Mouse (Mus musculus): ENCODE data around the gene Gatd1. TPM values are rescaled to one million over a fixed set of nuclear protein-coding genes. Genes with fewer than 3 reads are reported as not detected.
"Not testable (repeated sequence)": the region's sequence is repeated elsewhere in the genome, so short reads cannot be mapped to it uniquely, and the experiment has no call there.

The Gatd1 gene
- polyA plus RNA-seq, 1 experiment from 2014 or later: 68.5 TPM

- Histone ChIP-seq H3K4me3 (no peak overlapping the region), H3K9ac (no peak overlapping the region), H3K36me3 (no peaks in the 10 kb centered on the region), H3K4me1 (no peaks in the 10 kb centered on the region), H3K9me3 (no peaks in the 10 kb centered on the region), H3K4me2 (replicated peaks) (no peak overlapping the region), H3K27ac (no peak overlapping the region), H3K27me3 (no peaks in the 10 kb centered on the region)
- ATAC-seq (ENCODE audit: insufficient number of reproducible peaks, insufficient read depth, low FRiP score, low TSS enrichment): no peak
- 76% methylated on average over 7 of the region's 7 CpGs for WGBS
These were observed 5.0 kb upstream of the Gatd1 start for GRCm38 (mm10) chr7:141418970-141419369.

- no peaks in the 10 kb centered on the region for H3K9me3 ChIP-seq
- H3K4me2 ChIP-seq (replicated peaks): no peak overlapping the region
- WGBS: 67% methylated on average over 8 of the region's 8 CpGs
- H3K27me3 ChIP-seq: no peaks in the 10 kb centered on the region
- H3K9ac ChIP-seq: no peak overlapping the region
- no peak overlapping the region for H3K4me3 ChIP-seq
- H3K4me1 ChIP-seq: peaks cover 3% of the 10 kb centered on the region; the same call in 1 of the 2 replicates
- ATAC-seq (ENCODE audit: insufficient number of reproducible peaks, insufficient read depth, low FRiP score, low TSS enrichment): no peak
- H3K27ac ChIP-seq: no peak overlapping the region
- no peaks in the 10 kb centered on the region for H3K36me3 ChIP-seq
These were observed 4.1 kb upstream of the Gatd1 start for GRCm38 (mm10) chr7:141417731-141418681.

GRCm38 (mm10) chr7:141416144-141416841, 2.4 kb upstream of the Gatd1 start:
- Histone ChIP-seq H3K9ac (no peak overlapping the region), H3K4me1 (peaks cover 6% of the 10 kb centered on the region; the same call in 1 of the 2 replicates), H3K27me3 (no peaks in the 10 kb centered on the region), H3K27ac (no peak overlapping the region), H3K4me2 (replicated peaks) (no peak overlapping the region), H3K4me3 (no peak overlapping the region), H3K36me3 (no peaks in the 10 kb centered on the region), H3K9me3 (no peaks in the 10 kb centered on the region)
- ATAC-seq (ENCODE audit: insufficient number of reproducible peaks, insufficient read depth, low FRiP score, low TSS enrichment): no peak
- 83% methylated on average over 6 of the region's 6 CpGs for WGBS

- peak overlapping the region; percentile 82 for H3K9ac ChIP-seq
- ATAC-seq (ENCODE audit: insufficient number of reproducible peaks, insufficient read depth, low FRiP score, low TSS enrichment): peak; percentile 1; the same call in 1 of the 2 replicates
- H3K36me3 ChIP-seq: peaks cover 25% of the 10 kb centered on the region
- peak overlapping the region; percentile 72 for H3K4me2 ChIP-seq (replicated peaks)
- no peaks in the 10 kb centered on the region for H3K9me3 ChIP-seq
- peak overlapping the region; percentile 72 for H3K27ac ChIP-seq
- 5% methylated on average over 16 of the region's 16 CpGs for WGBS
- no peaks in the 10 kb centered on the region for H3K27me3 ChIP-seq
- peaks cover 11% of the 10 kb centered on the region for H3K4me1 ChIP-seq
- H3K4me3 ChIP-seq: peak overlapping the region; percentile 57
These were observed 605 bp downstream of the Gatd1 start for GRCm38 (mm10) chr7:141413331-141413730.

GRCm38 (mm10) chr7:141411667-141412066, 2.3 kb downstream of the Gatd1 start:
- H3K36me3 ChIP-seq: peaks cover 34% of the 10 kb centered on the region
- no peaks in the 10 kb centered on the region for H3K27me3 ChIP-seq
- WGBS: 80% methylated on average over 1 of the region's 1 CpGs
- peaks cover 11% of the 10 kb centered on the region for H3K4me1 ChIP-seq
- H3K9ac ChIP-seq: no peak overlapping the region
- H3K4me3 ChIP-seq: no peak overlapping the region
- no peak overlapping the region for H3K4me2 ChIP-seq (replicated peaks)
- no peaks in the 10 kb centered on the region for H3K9me3 ChIP-seq
- no peak for ATAC-seq (ENCODE audit: insufficient number of reproducible peaks, insufficient read depth, low FRiP score, low TSS enrichment)
- no peak overlapping the region for H3K27ac ChIP-seq

- Histone ChIP-seq H3K9ac (0 out of 2 replicates have a peak overlapping the region, but pooled peaks have one; percentile 1), H3K27me3 (no peaks in the 10 kb centered on the region), H3K9me3 (no peaks in the 10 kb centered on the region), H3K4me3 (no peak overlapping the region), H3K36me3 (peaks cover 34% of the 10 kb centered on the region), H3K4me1 (peaks cover 11% of the 10 kb centered on the region), H3K27ac (no peak overlapping the region), H3K4me2 (replicated peaks) (no peak overlapping the region)
- WGBS: 89% methylated on average over 8 of the region's 8 CpGs
- ATAC-seq (ENCODE audit: insufficient number of reproducible peaks, insufficient read depth, low FRiP score, low TSS enrichment): no peak
These were observed 3.3 kb downstream of the Gatd1 start for GRCm38 (mm10) chr7:141410631-141411030.

GRCm38 (mm10) chr7:141408833-141409232, 5.1 kb downstream of the Gatd1 start:
- H3K4me3 ChIP-seq: no peak overlapping the region
- H3K27ac ChIP-seq: no peak overlapping the region

GRCm38 (mm10) chr7:141407670-141408069, 6.3 kb downstream of the Gatd1 start:
- WGBS: 92% methylated on average over 7 of the region's 7 CpGs

More at GRCm38 (mm10) chr7:141408833-141409232, 5.1 kb downstream of the Gatd1 start:
- H3K4me1 ChIP-seq: peaks cover 11% of the 10 kb centered on the region
- H3K36me3 ChIP-seq: peaks cover 38% of the 10 kb centered on the region
- H3K9ac ChIP-seq: 0 out of 2 replicates have a peak overlapping the region, but pooled peaks have one; percentile 5
- no peak overlapping the region for H3K4me2 ChIP-seq (replicated peaks)
- H3K9me3 ChIP-seq: no peaks in the 10 kb centered on the region
- ATAC-seq (ENCODE audit: insufficient number of reproducible peaks, insufficient read depth, low FRiP score, low TSS enrichment): peak; percentile 48; the same call in 1 of the 2 replicates
- no peaks in the 10 kb centered on the region for H3K27me3 ChIP-seq
- 14% methylated on average over 11 of the region's 11 CpGs for WGBS

GRCm38 (mm10) chr7:141405466-141405865, 8.5 kb downstream of the Gatd1 start:
- Histone ChIP-seq H3K4me1 (peaks cover 6% of the 10 kb centered on the region; the same call in 1 of the 2 replicates), H3K27ac (no peak overlapping the region), H3K36me3 (peaks cover 65% of the 10 kb centered on the region), H3K9ac (no peak overlapping the region), H3K27me3 (no peaks in the 10 kb centered on the region), H3K4me3 (no peak overlapping the region), H3K9me3 (no peaks in the 10 kb centered on the region), H3K4me2 (replicated peaks) (no peak overlapping the region)
- WGBS: 81% methylated on average over 4 of the region's 4 CpGs
- no peak for ATAC-seq (ENCODE audit: insufficient number of reproducible peaks, insufficient read depth, low FRiP score, low TSS enrichment)

More at GRCm38 (mm10) chr7:141407670-141408069, 6.3 kb downstream of the Gatd1 start:
- H3K4me2 ChIP-seq (replicated peaks); H3K9ac ChIP-seq; H3K9me3 ChIP-seq; H3K27me3 ChIP-seq; ATAC-seq (ENCODE audit: insufficient number of reproducible peaks, insufficient read depth, low FRiP score, low TSS enrichment); H3K4me3 ChIP-seq; H3K4me1 ChIP-seq; H3K27ac ChIP-seq: not testable (repeated sequence)
- H3K36me3 ChIP-seq: peaks cover 48% of the 10 kb centered on the region

- Histone ChIP-seq H3K9ac (no peak overlapping the region), H3K4me2 (replicated peaks) (no peak overlapping the region), H3K27ac (no peak overlapping the region), H3K9me3 (no peaks in the 10 kb centered on the region), H3K4me3 (no peak overlapping the region), H3K4me1 (no peaks in the 10 kb centered on the region), H3K27me3 (no peaks in the 10 kb centered on the region), H3K36me3 (peaks cover 67% of the 10 kb centered on the region)
- ATAC-seq (ENCODE audit: insufficient number of reproducible peaks, insufficient read depth, low FRiP score, low TSS enrichment): no peak
- WGBS: 54% methylated on average over 5 of the region's 5 CpGs
These were observed 10.6 kb downstream of the Gatd1 start for GRCm38 (mm10) chr7:141403305-141403704.

GRCm38 (mm10) chr7:141395348-141395747, 18.6 kb downstream of the Gatd1 start:
- Histone ChIP-seq H3K27ac (no peak overlapping the region), H3K36me3 (peaks cover 44% of the 10 kb centered on the region), H3K27me3 (no peaks in the 10 kb centered on the region), H3K9me3 (no peaks in the 10 kb centered on the region), H3K4me3 (no peak overlapping the region), H3K4me1 (peaks cover 7% of the 10 kb centered on the region), H3K4me2 (replicated peaks) (no peak overlapping the region), H3K9ac (no peak overlapping the region)
- 81% methylated on average over 1 of the region's 1 CpGs for WGBS
- no peak for ATAC-seq (ENCODE audit: insufficient number of reproducible peaks, insufficient read depth, low FRiP score, low TSS enrichment)
